Mouse (Mus musculus): ENCODE measurements at regions not wholly inside any gene's neighbourhood (a gene's known extent, or its start where the extent isn't known, plus 50 kb on each side); places are given as distances from the start of the nearest gene placed in this dataset.

DNA sequence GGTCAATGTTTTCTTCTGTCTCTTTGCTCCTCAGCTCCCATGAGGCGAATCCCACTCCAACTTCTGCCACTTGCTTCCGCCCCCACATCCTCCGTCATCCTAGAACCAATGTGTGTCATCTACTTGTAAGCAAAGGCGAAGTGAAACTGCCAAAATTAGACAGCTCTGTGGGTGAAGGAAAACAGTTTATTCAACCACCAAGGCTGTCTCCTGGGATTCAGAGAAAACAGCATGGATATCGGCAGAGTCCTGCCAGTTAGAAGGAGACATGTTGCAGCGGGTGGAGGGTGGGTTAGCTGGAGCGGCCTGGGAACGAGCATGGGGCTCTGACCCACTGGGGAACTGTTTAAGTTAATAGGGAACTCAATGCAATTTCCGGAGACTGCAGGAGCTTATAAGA, 52.4 kb upstream of the Enpp6 start:
- no peaks in the 10 kb centered on the region for H3K36me3 ChIP-seq (ENCODE audit: insufficient read depth, low read length)
- H3K4me2 ChIP-seq (ENCODE audit: low read depth, low read length): no peak overlapping the region
- no peak for TF ChIP-seq CTCF (IDR thresholded peaks at IDR 0.05; ENCODE audit: low read depth)
- no peaks in the 10 kb centered on the region for H3K4me1 ChIP-seq (ENCODE audit: insufficient read depth, low read length)
- H3K27ac ChIP-seq: no peak overlapping the region
- no peak overlapping the region for H3K9ac ChIP-seq (replicated peaks; ENCODE audit: low read length)
- DNase-seq (ENCODE audit: low spot score) (no peak), ATAC-seq (no peak)
- no peak overlapping the region for H3K4me3 ChIP-seq (ENCODE audit: low read length)
- 83% methylated on average over 9 of the region's 9 CpGs for WGBS
- no peaks in the 10 kb centered on the region for H3K9me3 ChIP-seq (ENCODE audit: low read length)
- no peaks in the 10 kb centered on the region for H3K27me3 ChIP-seq (ENCODE audit: insufficient read depth, low read length)

DNA sequence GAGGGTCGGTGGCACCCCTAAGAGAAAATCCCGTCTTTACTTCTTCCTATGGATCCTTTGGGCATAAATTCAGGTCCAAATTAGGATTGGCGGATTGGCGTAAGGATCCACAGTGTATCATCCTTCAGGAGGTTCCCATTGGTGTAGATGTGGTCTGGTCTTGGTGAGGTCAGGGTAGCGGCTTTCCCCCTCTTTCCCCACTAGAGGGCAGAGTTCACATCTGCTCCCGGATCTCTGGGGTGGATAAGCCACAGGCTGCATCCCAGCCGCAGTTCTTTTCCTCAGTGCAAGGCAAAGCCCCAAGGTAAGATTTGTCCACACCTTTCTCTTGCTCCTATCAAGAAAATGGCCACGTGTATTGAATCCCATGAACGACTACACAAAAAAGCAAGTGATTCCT, 51.8 kb upstream of the Enpp6 start:
- Histone ChIP-seq H3K4me3 (ENCODE audit: low read length) (no peak overlapping the region), H3K9ac (replicated peaks; ENCODE audit: low read length) (no peak overlapping the region), H3K9me3 (ENCODE audit: low read length) (no peaks in the 10 kb centered on the region), H3K27ac (no peak overlapping the region), H3K27me3 (ENCODE audit: insufficient read depth, low read length) (no peaks in the 10 kb centered on the region), H3K4me2 (ENCODE audit: low read depth, low read length) (no peak overlapping the region), H3K36me3 (ENCODE audit: insufficient read depth, low read length) (no peaks in the 10 kb centered on the region), H3K4me1 (ENCODE audit: insufficient read depth, low read length) (no peaks in the 10 kb centered on the region)
- TF ChIP-seq CTCF (IDR thresholded peaks at IDR 0.05; ENCODE audit: low read depth): peak; percentile 76
- ATAC-seq (peak; percentile 80), DNase-seq (ENCODE audit: low spot score) (peak; percentile 77)
- 24% methylated on average over 9 of the region's 9 CpGs for WGBS

DNA sequence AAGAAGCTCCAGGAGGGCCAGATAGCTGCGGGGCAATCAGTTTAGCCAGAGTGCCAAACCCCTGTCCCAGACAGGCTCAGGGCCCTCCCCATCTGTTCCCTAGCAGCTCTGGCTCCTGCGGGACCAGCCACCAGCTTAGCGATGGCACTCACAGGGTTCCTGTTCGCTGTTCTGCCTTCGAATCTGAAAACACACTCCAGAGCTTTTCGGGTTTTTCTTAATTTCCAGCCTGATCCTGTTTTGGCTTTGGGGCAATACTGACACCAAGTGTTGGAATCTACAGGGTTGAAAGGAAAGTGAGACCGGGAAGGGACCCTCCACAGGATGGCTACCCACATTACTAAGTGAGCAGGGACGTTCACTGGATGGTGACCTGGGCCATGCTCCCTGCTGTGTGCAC, 50.6 kb upstream of the Enpp6 start:
- DNase-seq (ENCODE audit: low spot score) (peak; percentile 80), ATAC-seq (peak; percentile 64; the same call in 1 of the 2 replicates)
- Histone ChIP-seq H3K9me3 (ENCODE audit: low read length) (no peaks in the 10 kb centered on the region), H3K27ac (no peak overlapping the region), H3K4me2 (ENCODE audit: low read depth, low read length) (peak overlapping the region; percentile 36; the same call in 1 of the 2 replicates), H3K9ac (replicated peaks; ENCODE audit: low read length) (0 out of 2 replicates have a peak overlapping the region, but pooled peaks have one; percentile 13), H3K36me3 (ENCODE audit: insufficient read depth, low read length) (no peaks in the 10 kb centered on the region), H3K4me1 (ENCODE audit: insufficient read depth, low read length) (no peaks in the 10 kb centered on the region), H3K27me3 (ENCODE audit: insufficient read depth, low read length) (no peaks in the 10 kb centered on the region), H3K4me3 (ENCODE audit: low read length) (no peak overlapping the region)
- 11% methylated on average over 8 of the region's 8 CpGs for WGBS
- TF ChIP-seq CTCF (IDR thresholded peaks at IDR 0.05; ENCODE audit: low read depth): peak; percentile 76

All from hindbrain, postnatal 0 days (tissue).